ENCODE assay signal across 8 mouse cellular contexts in the genomic region with DNA sequence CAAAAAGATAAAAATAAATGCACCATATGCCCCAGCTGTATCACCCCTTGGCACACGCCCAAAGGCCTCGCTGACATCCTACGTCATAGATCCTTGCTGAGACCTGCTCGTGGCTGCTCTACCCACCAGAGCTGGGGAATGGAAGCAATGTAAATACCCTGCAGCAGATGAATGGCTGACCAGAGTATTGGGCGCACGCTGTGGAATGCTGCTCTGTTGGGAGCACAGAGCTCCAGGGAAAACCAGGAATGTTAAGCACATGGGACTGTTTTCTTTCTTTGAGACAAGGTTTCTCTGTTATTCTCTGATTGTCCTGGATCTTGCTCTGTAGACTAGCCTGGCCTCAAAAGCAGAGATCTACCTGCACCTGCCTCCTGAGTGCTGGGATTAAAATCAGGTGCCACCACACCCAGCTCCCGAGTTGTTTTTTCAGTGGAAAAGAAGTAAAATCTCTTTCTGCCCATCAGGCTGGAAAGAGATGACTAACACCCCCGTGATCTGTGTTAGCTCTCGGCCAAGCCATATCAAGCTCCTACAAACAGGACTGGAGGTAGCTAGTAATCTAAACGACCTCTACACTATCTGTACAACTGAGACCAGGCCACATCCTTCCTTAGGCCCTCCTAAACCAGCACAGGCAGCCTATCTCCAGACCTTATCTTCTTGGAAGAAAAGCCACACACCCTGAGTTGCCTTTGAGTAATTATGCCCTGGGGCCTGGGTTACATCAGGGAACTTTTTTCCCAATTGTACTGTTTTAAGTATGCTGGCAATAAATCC. TPM values are rescaled to one million over a fixed set of nuclear protein-coding genes. Genes with fewer than 3 reads are reported as not detected.
DNase-seq lines count a peak whose midpoint lies in the region; ATAC-seq and TF ChIP-seq lines count a peak whose summit lies in the region.

No protein-coding gene starts in this region.

- no peaks in the 10 kb centered on the region for H3K27me3 ChIP-seq in midbrain, embryonic 13.5 days
- no peaks in the 10 kb centered on the region for H3K27me3 ChIP-seq in midbrain, embryonic 15.5 days (replicated peaks)
- no peaks in the 10 kb centered on the region for H3K27me3 ChIP-seq in kidney, postnatal 0 days (ENCODE audit: insufficient read depth, low read length)

- WGBS in midbrain, embryonic 13.5 days = 54% methylated on average over 10 of the region's 10 CpGs
- 51% methylated on average over 10 of the region's 10 CpGs for WGBS in midbrain, embryonic 15.5 days
- 44% methylated on average over 10 of the region's 10 CpGs for whole genome bisulfite sequencing in kidney, postnatal 0 days

- no peak for ATAC-seq in midbrain, embryonic 13.5 days
- ATAC-seq in midbrain, embryonic 15.5 days (replicated peaks) = no peak
- no peak for ATAC-seq in kidney, postnatal 0 days (replicated peaks; ENCODE audit: low FRiP score, low read depth)

- H3K9ac ChIP-seq in midbrain, embryonic 13.5 days (replicated peaks) = no peak overlapping the region
- H3K9ac ChIP-seq in midbrain, embryonic 15.5 days = no peak overlapping the region
- H3K9ac ChIP-seq in kidney, postnatal 0 days (ENCODE audit: low read depth, low read length) = no peak overlapping the region

- peaks cover 21% of the 10 kb centered on the region for H3K36me3 ChIP-seq in midbrain, embryonic 13.5 days
- peaks cover 14% of the 10 kb centered on the region; the same call in 1 of the 2 replicates for H3K36me3 ChIP-seq in midbrain, embryonic 15.5 days (replicated peaks)
- H3K36me3 ChIP-seq in kidney, postnatal 0 days (ENCODE audit: insufficient read depth, low read length) = peaks cover 2% of the 10 kb centered on the region; the same call in 1 of the 2 replicates

- no peak for TF ChIP-seq CTCF in kidney, postnatal 0 days (IDR thresholded peaks at IDR 0.05; ENCODE audit: low read depth)

- DNase-seq in embryo, embryonic 10 days (ENCODE audit: low spot score) = peak; percentile 46
- no peak for DNase-seq in embryo, embryonic 9.5 days (ENCODE audit: extremely low spot score)
- DNase-seq in cerebellum, adult 9-10 months = peak; percentile 46
- DNase-seq in kidney, postnatal 0 days (ENCODE audit: low spot score) = peak; percentile 16
- peak; percentile 28 for DNase-seq in right cerebral cortex, postnatal 14 days
- DNase-seq in thymus, postnatal 4 days = no peak

- no peaks in the 10 kb centered on the region for H3K9me3 ChIP-seq in midbrain, embryonic 13.5 days
- no peaks in the 10 kb centered on the region for H3K9me3 ChIP-seq in midbrain, embryonic 15.5 days
- H3K9me3 ChIP-seq in kidney, postnatal 0 days (replicated peaks; ENCODE audit: low read length) = no peaks in the 10 kb centered on the region

- H3K4me1 ChIP-seq in midbrain, embryonic 13.5 days (replicated peaks) = peaks cover 6% of the 10 kb centered on the region; the same call in 1 of the 2 replicates
- H3K4me1 ChIP-seq in midbrain, embryonic 15.5 days = no peaks in the 10 kb centered on the region
- no peaks in the 10 kb centered on the region for H3K4me1 ChIP-seq in kidney, postnatal 0 days (replicated peaks; ENCODE audit: insufficient read depth, low read length)

- 0 out of 2 replicates have a peak overlapping the region, but pooled peaks have one; percentile 39 for H3K27ac ChIP-seq in midbrain, embryonic 13.5 days
- H3K27ac ChIP-seq in midbrain, embryonic 15.5 days = no peak overlapping the region
- H3K27ac ChIP-seq in kidney, postnatal 0 days = peak overlapping the region; percentile 50; the same call in 1 of the 2 replicates

- H3K4me3 ChIP-seq in midbrain, embryonic 13.5 days (replicated peaks) = no peak overlapping the region
- H3K4me3 ChIP-seq in midbrain, embryonic 15.5 days = no peak overlapping the region
- no peak overlapping the region for H3K4me3 ChIP-seq in kidney, postnatal 0 days (replicated peaks; ENCODE audit: low read depth, low read length)

- no peak overlapping the region for H3K4me2 ChIP-seq in midbrain, embryonic 13.5 days (replicated peaks)
- no peak overlapping the region for H3K4me2 ChIP-seq in midbrain, embryonic 15.5 days
- no peak overlapping the region for H3K4me2 ChIP-seq in kidney, postnatal 0 days (ENCODE audit: low read length)

RNA-seq across cellular contexts. Expression of gene Psmd4, which starts 12.3 kb away (rescaled TPM):
- polyA plus RNA-seq in midbrain, embryonic 13.5 days (2015; fragmentation: Nextera tagmentation; extraction: Ambion mirVana) = 293 and 295 TPM in 2 replicates
- polyA plus RNA-seq in midbrain, embryonic 15.5 days (2015; fragmentation: Nextera tagmentation; extraction: Ambion mirVana) = 277 and 284 TPM in 2 replicates
- 214 and 231 TPM in 2 replicates for polyA plus RNA-seq in kidney, postnatal 0 days (2015; fragmentation: Nextera tagmentation; extraction: Ambion mirVana)

RNA-seq across cellular contexts. Expression of gene Zfp687, which starts 39.4 kb away (rescaled TPM):
- 26.2 and 28.1 TPM in 2 replicates for polyA plus RNA-seq in midbrain, embryonic 13.5 days (2015; fragmentation: Nextera tagmentation; extraction: Ambion mirVana)
- polyA plus RNA-seq in midbrain, embryonic 15.5 days (2015; fragmentation: Nextera tagmentation; extraction: Ambion mirVana) = 20.7 and 21.2 TPM in 2 replicates
- 19.7 and 20.0 TPM in 2 replicates for polyA plus RNA-seq in kidney, postnatal 0 days (2015; fragmentation: Nextera tagmentation; extraction: Ambion mirVana)

RNA-seq across cellular contexts. Expression of gene Pip5k1a, which starts 52.1 kb away (rescaled TPM):
- 19.9 and 20.5 TPM in 2 replicates for polyA plus RNA-seq in midbrain, embryonic 13.5 days (2015; fragmentation: Nextera tagmentation; extraction: Ambion mirVana)
- polyA plus RNA-seq in midbrain, embryonic 15.5 days (2015; fragmentation: Nextera tagmentation; extraction: Ambion mirVana) = 17.2 and 17.4 TPM in 2 replicates
- 17.8 and 19.8 TPM in 2 replicates for polyA plus RNA-seq in kidney, postnatal 0 days (2015; fragmentation: Nextera tagmentation; extraction: Ambion mirVana)

RNA-seq across cellular contexts. Expression of gene Vps72, which starts 56.2 kb away (rescaled TPM):
- polyA plus RNA-seq in midbrain, embryonic 13.5 days (2015; fragmentation: Nextera tagmentation; extraction: Ambion mirVana) = 256 and 262 TPM in 2 replicates
- 212 and 216 TPM in 2 replicates for polyA plus RNA-seq in midbrain, embryonic 15.5 days (2015; fragmentation: Nextera tagmentation; extraction: Ambion mirVana)
- 116 and 120 TPM in 2 replicates for polyA plus RNA-seq in kidney, postnatal 0 days (2015; fragmentation: Nextera tagmentation; extraction: Ambion mirVana)

Comparison
In these comparisons a context has a peak if more than half of its experiments do, and no peak if none do; other contexts are left out.
1. DNase-seq: peak in embryo, embryonic 10 days (single experiment), cerebellum, adult 9-10 months (single experiment), kidney, postnatal 0 days (single experiment) and right cerebral cortex, postnatal 14 days (single experiment); none in embryo, embryonic 9.5 days (single experiment) and thymus, postnatal 4 days (single experiment).